Mouse (Mus musculus): ENCODE measurements around the gene Anapc15-ps.
"Not testable (repeated sequence)": the region's sequence is repeated elsewhere in the genome, so short reads cannot be mapped to it uniquely, and the experiment has no call there.

The Anapc15-ps gene

GRCm38 (mm10) chr10:95630726-95631345 is 42.4 kb downstream of the Anapc15-ps start:
- no peak for DNase-seq (ENCODE audit: low read depth, low spot score)

GRCm38 (mm10) chr10:95630166-95630565 is 43.1 kb downstream of the Anapc15-ps start:
- DNase-seq (ENCODE audit: low read depth, low spot score), result not testable (repeated sequence)

- DNase-seq (ENCODE audit: low read depth, low spot score), result no peak
These were observed 44.9 kb downstream of the Anapc15-ps start for GRCm38 (mm10) chr10:95628338-95628737.

- no peak for DNase-seq (ENCODE audit: low read depth, low spot score)
These were observed 45.9 kb downstream of the Anapc15-ps start for GRCm38 (mm10) chr10:95627381-95627780.

- DNase-seq (ENCODE audit: low read depth, low spot score), result no peak
These were observed 48.0 kb downstream of the Anapc15-ps start for GRCm38 (mm10) chr10:95625300-95625699.

- peak; percentile 70 for DNase-seq (ENCODE audit: low read depth, low spot score)
These were observed 49.2 kb downstream of the Anapc15-ps start for GRCm38 (mm10) chr10:95624007-95624406.

GRCm38 (mm10) chr10:95623518-95623905 is 49.7 kb downstream of the Anapc15-ps start:
- no peak for DNase-seq (ENCODE audit: low read depth, low spot score)
